Mouse (Mus musculus): ENCODE data around the gene Opalin. TPM values are rescaled to one million over a fixed set of nuclear protein-coding genes. Genes with fewer than 3 reads are reported as not detected.

Opalin gene
- polyA plus RNA-seq, 1 experiment = not detected

GRCm38 (mm10) chr19:41022244-41022643 lies 54.7 kb downstream of the Opalin start:
- Histone ChIP-seq H3K79me2 (ENCODE audit: control insufficient read depth, insufficient read depth) (no peaks in the 10 kb centered on the region), H3K27me3 (ENCODE audit: control insufficient read depth, insufficient read depth, insufficient read length) (peaks cover 21% of the 10 kb centered on the region), H3K4me3 (no peak overlapping the region), H3K4me2 (ENCODE audit: low read depth) (no peak overlapping the region), H3K36me3 (ENCODE audit: control insufficient read depth, insufficient read depth) (no peaks in the 10 kb centered on the region), H3ac (ENCODE audit: control insufficient read depth, insufficient read length) (no peak overlapping the region)
- peak in 2 of 3 experiments; percentile 54 to 73 for TF ChIP-seq MYOD1 (IDR thresholded peaks at IDR 0.05; ENCODE audit: control insufficient read depth in 1 of 3, insufficient read length in 2 of 3, low read depth in 2 of 3)
- TF ChIP-seq POLR2AphosphoS2 (IDR thresholded peaks at IDR 0.05; ENCODE audit: insufficient read length, low read depth) = no peak
- peak; percentile 42 for TF ChIP-seq TCF12 (IDR thresholded peaks at IDR 0.05; ENCODE audit: insufficient read depth, poor library complexity, severe bottlenecking)
- no peak for TF ChIP-seq MYOG (IDR thresholded peaks at IDR 0.05; ENCODE audit: control insufficient read depth in 1 of 3, insufficient read depth in 1 of 3, insufficient read length in 2 of 3, low read depth in 2 of 3)
- no peak for TF ChIP-seq CEBPB (IDR thresholded peaks at IDR 0.05; ENCODE audit: insufficient read depth, poor library complexity, severe bottlenecking)

- Histone ChIP-seq H3K4me3 (no peak overlapping the region), H3ac (ENCODE audit: control insufficient read depth, insufficient read length) (no peak overlapping the region), H3K79me2 (ENCODE audit: control insufficient read depth, insufficient read depth) (no peaks in the 10 kb centered on the region), H3K27me3 (ENCODE audit: control insufficient read depth, insufficient read depth, insufficient read length) (peaks cover 21% of the 10 kb centered on the region), H3K36me3 (ENCODE audit: control insufficient read depth, insufficient read depth) (no peaks in the 10 kb centered on the region), H3K4me2 (ENCODE audit: low read depth) (no peak overlapping the region)
- TF ChIP-seq E2F4 (IDR thresholded peaks at IDR 0.05; ENCODE audit: insufficient read depth) (no peak), MAX (IDR thresholded peaks at IDR 0.05; ENCODE audit: low read depth) (no peak), POLR2AphosphoS2 (IDR thresholded peaks at IDR 0.05; ENCODE audit: insufficient read length, low read depth) (no peak), MYOG (IDR thresholded peaks at IDR 0.05; ENCODE audit: control insufficient read depth in 1 of 3, insufficient read depth in 1 of 3, insufficient read length in 2 of 3, low read depth in 2 of 3) (no peak), SRF (IDR thresholded peaks at IDR 0.05; ENCODE audit: control insufficient read depth, insufficient read length, low read depth) (no peak), POLR2A (IDR thresholded peaks at IDR 0.05; ENCODE audit: insufficient read length, low read depth) (no peak), CEBPB (IDR thresholded peaks at IDR 0.05; ENCODE audit: insufficient read depth, poor library complexity, severe bottlenecking) (no peak)
These were observed 56.4 kb downstream of the Opalin start for GRCm38 (mm10) chr19:41020537-41020936.

- H3K4me3 ChIP-seq = no peak overlapping the region
- H3K36me3 ChIP-seq (ENCODE audit: control insufficient read depth, insufficient read depth) = no peaks in the 10 kb centered on the region
These were observed 57.7 kb downstream of the Opalin start for GRCm38 (mm10) chr19:41019164-41019675.

GRCm38 (mm10) chr19:41015951-41016716 lies 60.8 kb downstream of the Opalin start:
- no peaks in the 10 kb centered on the region for H3K79me2 ChIP-seq (ENCODE audit: control insufficient read depth, insufficient read depth)
- no peaks in the 10 kb centered on the region for H3K36me3 ChIP-seq (ENCODE audit: control insufficient read depth, insufficient read depth)
- TF ChIP-seq E2F4 (IDR thresholded peaks at IDR 0.05; ENCODE audit: insufficient read depth) = no peak
- TF ChIP-seq USF1 (IDR thresholded peaks at IDR 0.05; ENCODE audit: low read depth) = no peak
- TF ChIP-seq TCF3 (IDR thresholded peaks at IDR 0.05; ENCODE audit: insufficient read length, low read depth) = no peak
- no peak for TF ChIP-seq MYOG (IDR thresholded peaks at IDR 0.05; ENCODE audit: control insufficient read depth in 1 of 3, insufficient read depth in 1 of 3, insufficient read length in 2 of 3, low read depth in 2 of 3)
- no peak for TF ChIP-seq SRF (IDR thresholded peaks at IDR 0.05; ENCODE audit: control insufficient read depth, insufficient read length, low read depth)
- no peak for TF ChIP-seq POLR2AphosphoS2 (IDR thresholded peaks at IDR 0.05; ENCODE audit: insufficient read length, low read depth)
- no peak for TF ChIP-seq POLR2A (IDR thresholded peaks at IDR 0.05; ENCODE audit: insufficient read length, low read depth)
- TF ChIP-seq MYOD1 (IDR thresholded peaks at IDR 0.05; ENCODE audit: control insufficient read depth in 1 of 3, insufficient read length in 2 of 3, low read depth in 2 of 3) = no peak
- TF ChIP-seq TCF12 (IDR thresholded peaks at IDR 0.05; ENCODE audit: insufficient read depth, poor library complexity, severe bottlenecking) = no peak
- TF ChIP-seq REST (IDR thresholded peaks at IDR 0.05; ENCODE audit: insufficient read depth, insufficient read length) = no peak
- H3ac ChIP-seq (ENCODE audit: control insufficient read depth, insufficient read length) = no peak overlapping the region
- H3K4me2 ChIP-seq (ENCODE audit: low read depth) = no peak overlapping the region
- H3K27me3 ChIP-seq (ENCODE audit: control insufficient read depth, insufficient read depth, insufficient read length) = peaks cover 21% of the 10 kb centered on the region
- no peak overlapping the region for H3K4me3 ChIP-seq

More at GRCm38 (mm10) chr19:41019164-41019675, 57.7 kb downstream of the Opalin start:
- Histone ChIP-seq H3K4me2 (ENCODE audit: low read depth) (no peak overlapping the region), H3K79me2 (ENCODE audit: control insufficient read depth, insufficient read depth) (no peaks in the 10 kb centered on the region), H3K27me3 (ENCODE audit: control insufficient read depth, insufficient read depth, insufficient read length) (peaks cover 21% of the 10 kb centered on the region), H3ac (ENCODE audit: control insufficient read depth, insufficient read length) (no peak overlapping the region)
- TF ChIP-seq SRF (IDR thresholded peaks at IDR 0.05; ENCODE audit: control insufficient read depth, insufficient read length, low read depth) (no peak), TCF3 (IDR thresholded peaks at IDR 0.05; ENCODE audit: insufficient read length, low read depth) (no peak), REST (IDR thresholded peaks at IDR 0.05; ENCODE audit: insufficient read depth, insufficient read length) (no peak), MYOD1 (IDR thresholded peaks at IDR 0.05; ENCODE audit: control insufficient read depth in 1 of 3, insufficient read length in 2 of 3, low read depth in 2 of 3) (no peak), USF1 (IDR thresholded peaks at IDR 0.05; ENCODE audit: low read depth) (no peak), TCF12 (IDR thresholded peaks at IDR 0.05; ENCODE audit: insufficient read depth, poor library complexity, severe bottlenecking) (no peak), POLR2A (IDR thresholded peaks at IDR 0.05; ENCODE audit: insufficient read length, low read depth) (no peak), CEBPB (IDR thresholded peaks at IDR 0.05; ENCODE audit: insufficient read depth, poor library complexity, severe bottlenecking) (no peak), POLR2AphosphoS2 (IDR thresholded peaks at IDR 0.05; ENCODE audit: insufficient read length, low read depth) (no peak), MAX (IDR thresholded peaks at IDR 0.05; ENCODE audit: low read depth) (no peak), MYOG (IDR thresholded peaks at IDR 0.05; ENCODE audit: control insufficient read depth in 1 of 3, insufficient read depth in 1 of 3, insufficient read length in 2 of 3, low read depth in 2 of 3) (no peak), E2F4 (IDR thresholded peaks at IDR 0.05; ENCODE audit: insufficient read depth) (no peak)
